Mouse (Mus musculus): ENCODE measurements around the gene Unc5a. TPM values are rescaled to one million over a fixed set of nuclear protein-coding genes. Genes with fewer than 3 reads are reported as not detected.
A peak's percentile ranks its signal among the peaks of the same experiment; 100 is the strongest.

The Unc5a gene
- total RNA-seq, 1 experiment = 0.31 TPM

DNA sequence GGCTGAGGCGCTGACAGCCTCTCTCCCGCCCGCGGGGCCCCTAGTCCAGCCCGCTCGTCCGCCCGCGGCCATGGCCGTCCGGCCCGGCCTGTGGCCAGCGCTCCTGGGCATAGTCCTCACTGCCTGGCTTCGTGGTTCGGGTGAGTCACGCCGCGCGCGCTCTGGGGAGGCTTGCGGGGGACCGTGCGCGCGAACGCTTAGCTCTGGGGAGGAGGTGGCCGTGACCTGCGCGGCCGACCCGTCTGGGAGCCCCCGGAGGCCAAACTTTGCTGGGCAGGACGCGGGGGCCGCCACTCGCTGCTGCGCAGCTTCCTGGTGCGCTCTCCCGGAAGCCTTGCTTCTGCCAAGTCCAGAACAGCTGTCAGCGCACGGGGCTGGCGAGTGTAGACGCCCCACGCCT lies 381 bp downstream of the Unc5a start:
- in situ Hi-C loops (cut with MboI; ENCODE audit: low sequenced_read_pairs in 2 of 2, unreplicated experiment in 2 of 2) = no loop called here
- Histone ChIP-seq H3K27ac (ENCODE audit: insufficient read depth, low read depth, low read length, poor library complexity, severe bottlenecking) (no peak overlapping the region), H3K4me1 (ENCODE audit: control insufficient read depth in 2 of 2, insufficient read depth in 2 of 2, low read length in 2 of 2, poor library complexity in 1 of 2) (peaks cover 0 to 4% of the 10 kb centered on the region in 2 experiments; a peak in 1 of 4 replicates), H3K36me3 (ENCODE audit: control insufficient read depth, insufficient read depth, low read length, poor library complexity, severe bottlenecking) (no peaks in the 10 kb centered on the region), H3K4me3 (ENCODE audit: insufficient read depth in 1 of 2, low read depth in 1 of 2, low read length in 2 of 2, poor library complexity in 1 of 2, severe bottlenecking in 1 of 2) (peak overlapping the region; percentile 64 to 74), H3K9ac (ENCODE audit: insufficient read depth, low read depth, low read length, poor library complexity, severe bottlenecking) (peak overlapping the region; percentile 37; the same call in 1 of the 2 replicates), H3K9me3 (ENCODE audit: control insufficient read depth, insufficient read depth, low read depth, low read length) (no peaks in the 10 kb centered on the region)
- DNase-seq (ENCODE audit: low read depth, low spot score) = no peak
- TF ChIP-seq ZNF384 (IDR thresholded peaks at IDR 0.05; ENCODE audit: low read depth, low read length) = no peak
- TF ChIP-seq CHD2 (IDR thresholded peaks at IDR 0.05; ENCODE audit: low read depth, low read length) = no peak
- no peak for TF ChIP-seq ZC3H11A (IDR thresholded peaks at IDR 0.05; ENCODE audit: borderline replicate concordance, low read depth, low read length)
- no peak for TF ChIP-seq MAFK (IDR thresholded peaks at IDR 0.05; ENCODE audit: insufficient read depth, low read depth, low read length)
- no peak for TF ChIP-seq HCFC1 (IDR thresholded peaks at IDR 0.05; ENCODE audit: borderline replicate concordance, insufficient read depth, low read length)

DNA sequence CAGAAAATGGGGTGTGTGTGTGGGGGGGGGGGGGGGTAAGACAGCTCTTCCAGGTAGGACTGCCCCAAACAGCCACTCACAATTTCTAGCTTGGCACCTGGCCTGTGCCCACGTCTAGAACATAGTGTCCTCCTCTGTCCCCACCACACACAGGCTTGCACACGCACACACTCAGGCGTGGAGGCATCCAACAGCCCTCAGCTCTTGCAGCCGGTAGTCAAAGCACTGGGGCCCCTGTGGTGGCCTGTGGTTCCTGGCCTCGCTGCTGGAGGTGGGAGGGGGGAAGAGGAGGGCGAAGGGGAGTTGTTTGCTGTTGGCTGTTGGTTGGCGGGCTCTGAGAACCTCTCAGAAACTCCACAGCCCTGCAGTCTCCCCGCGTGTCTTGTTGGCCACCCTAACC lies 920 bp downstream of the Unc5a start:
- H3K4me3 ChIP-seq (ENCODE audit: insufficient read depth in 1 of 2, low read depth in 1 of 2, low read length in 2 of 2, poor library complexity in 1 of 2, severe bottlenecking in 1 of 2) = peak overlapping the region; percentile 64 to 74; a peak in 2 of 4 replicates
- H3K9me3 ChIP-seq (ENCODE audit: control insufficient read depth, insufficient read depth, low read depth, low read length) = no peaks in the 10 kb centered on the region
- no peak overlapping the region for H3K27ac ChIP-seq (ENCODE audit: insufficient read depth, low read depth, low read length, poor library complexity, severe bottlenecking)
- TF ChIP-seq CHD2 (IDR thresholded peaks at IDR 0.05; ENCODE audit: low read depth, low read length) (no peak), ZC3H11A (IDR thresholded peaks at IDR 0.05; ENCODE audit: borderline replicate concordance, low read depth, low read length) (no peak), MAFK (IDR thresholded peaks at IDR 0.05; ENCODE audit: insufficient read depth, low read depth, low read length) (no peak), ZNF384 (IDR thresholded peaks at IDR 0.05; ENCODE audit: low read depth, low read length) (no peak), HCFC1 (IDR thresholded peaks at IDR 0.05; ENCODE audit: borderline replicate concordance, insufficient read depth, low read length) (no peak)
- no peak for DNase-seq (ENCODE audit: low read depth, low spot score)
- in situ Hi-C loops (cut with MboI; ENCODE audit: low sequenced_read_pairs in 2 of 2, unreplicated experiment in 2 of 2) = no loop called here
- H3K4me1 ChIP-seq (ENCODE audit: control insufficient read depth in 2 of 2, insufficient read depth in 2 of 2, low read length in 2 of 2, poor library complexity in 1 of 2) = peaks cover 0 to 4% of the 10 kb centered on the region in 2 experiments; a peak in 1 of 4 replicates
- H3K36me3 ChIP-seq (ENCODE audit: control insufficient read depth, insufficient read depth, low read length, poor library complexity, severe bottlenecking) = no peaks in the 10 kb centered on the region
- no peak overlapping the region for H3K9ac ChIP-seq (ENCODE audit: insufficient read depth, low read depth, low read length, poor library complexity, severe bottlenecking)

DNA sequence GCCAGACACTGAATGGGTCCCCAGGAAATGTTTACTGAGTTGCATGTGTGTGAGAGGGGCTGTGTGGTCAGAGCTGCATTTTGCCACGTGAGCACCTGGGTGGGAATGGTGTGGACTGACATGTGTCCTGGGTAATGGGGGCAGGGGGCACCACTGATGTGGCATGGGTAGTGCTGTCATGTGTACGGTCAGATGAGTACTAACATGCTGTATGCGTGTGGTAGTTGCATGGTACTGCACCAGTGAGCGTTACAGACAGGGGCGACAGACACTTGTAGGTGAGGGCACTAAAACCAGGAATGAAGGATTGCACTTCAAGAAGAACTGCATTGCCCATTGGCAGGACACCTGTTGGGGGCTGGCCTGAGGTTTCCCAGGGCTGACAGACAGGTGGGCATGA lies 2.0 kb downstream of the Unc5a start:
- H3K4me3 ChIP-seq (ENCODE audit: insufficient read depth in 1 of 2, low read depth in 1 of 2, low read length in 2 of 2, poor library complexity in 1 of 2, severe bottlenecking in 1 of 2) = no peak overlapping the region
- no peak for DNase-seq (ENCODE audit: low read depth, low spot score)
- peaks cover 0 to 7% of the 10 kb centered on the region in 2 experiments; a peak in 1 of 4 replicates for H3K4me1 ChIP-seq (ENCODE audit: control insufficient read depth in 2 of 2, insufficient read depth in 2 of 2, low read length in 2 of 2, poor library complexity in 1 of 2)
- in situ Hi-C loops (cut with MboI; ENCODE audit: low sequenced_read_pairs in 2 of 2, unreplicated experiment in 2 of 2) = no loop called here
- H3K9me3 ChIP-seq (ENCODE audit: control insufficient read depth, insufficient read depth, low read depth, low read length) = no peaks in the 10 kb centered on the region
- no peaks in the 10 kb centered on the region for H3K36me3 ChIP-seq (ENCODE audit: control insufficient read depth, insufficient read depth, low read length, poor library complexity, severe bottlenecking)
- H3K27ac ChIP-seq (ENCODE audit: insufficient read depth, low read depth, low read length, poor library complexity, severe bottlenecking) = no peak overlapping the region
- H3K9ac ChIP-seq (ENCODE audit: insufficient read depth, low read depth, low read length, poor library complexity, severe bottlenecking) = no peak overlapping the region
- TF ChIP-seq CHD2 (IDR thresholded peaks at IDR 0.05; ENCODE audit: low read depth, low read length) = no peak
- TF ChIP-seq MAFK (IDR thresholded peaks at IDR 0.05; ENCODE audit: insufficient read depth, low read depth, low read length) = no peak
- TF ChIP-seq ZC3H11A (IDR thresholded peaks at IDR 0.05; ENCODE audit: borderline replicate concordance, low read depth, low read length) = no peak
- TF ChIP-seq HCFC1 (IDR thresholded peaks at IDR 0.05; ENCODE audit: borderline replicate concordance, insufficient read depth, low read length) = no peak
- TF ChIP-seq ZNF384 (IDR thresholded peaks at IDR 0.05; ENCODE audit: low read depth, low read length) = no peak

DNA sequence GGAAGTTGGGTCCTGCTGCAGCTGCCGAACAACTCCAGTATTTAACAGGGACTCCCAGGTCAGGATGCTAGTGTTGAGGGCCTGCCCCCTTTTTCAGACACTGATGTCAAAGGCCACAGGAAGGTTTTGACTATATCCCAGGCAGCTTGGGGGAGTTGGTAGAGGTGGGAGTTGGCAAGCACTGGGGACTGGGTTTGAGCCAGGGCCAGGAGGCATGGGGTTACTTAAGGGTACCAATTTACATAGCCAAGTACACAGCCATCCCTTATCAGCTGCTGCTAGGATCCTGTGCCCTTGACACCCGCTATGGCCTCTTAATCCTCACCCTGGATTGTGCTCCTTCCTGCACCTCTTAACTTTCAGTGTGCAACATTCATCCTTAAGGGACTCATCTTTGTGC lies 5.5 kb downstream of the Unc5a start:
- Histone ChIP-seq H3K4me3 (ENCODE audit: insufficient read depth in 1 of 2, low read depth in 1 of 2, low read length in 2 of 2, poor library complexity in 1 of 2, severe bottlenecking in 1 of 2) (no peak overlapping the region), H3K36me3 (ENCODE audit: control insufficient read depth, insufficient read depth, low read length, poor library complexity, severe bottlenecking) (no peaks in the 10 kb centered on the region), H3K9me3 (ENCODE audit: control insufficient read depth, insufficient read depth, low read depth, low read length) (no peaks in the 10 kb centered on the region), H3K4me1 (ENCODE audit: control insufficient read depth in 2 of 2, insufficient read depth in 2 of 2, low read length in 2 of 2, poor library complexity in 1 of 2) (peaks cover 0 to 10% of the 10 kb centered on the region in 2 experiments; a peak in 1 of 4 replicates), H3K9ac (ENCODE audit: insufficient read depth, low read depth, low read length, poor library complexity, severe bottlenecking) (no peak overlapping the region), H3K27ac (ENCODE audit: insufficient read depth, low read depth, low read length, poor library complexity, severe bottlenecking) (no peak overlapping the region)
- no peak for DNase-seq (ENCODE audit: low read depth, low spot score)
- in situ Hi-C loops (cut with MboI; ENCODE audit: low sequenced_read_pairs in 2 of 2, unreplicated experiment in 2 of 2) = no loop called here
- TF ChIP-seq MAFK (IDR thresholded peaks at IDR 0.05; ENCODE audit: insufficient read depth, low read depth, low read length) (no peak), ZC3H11A (IDR thresholded peaks at IDR 0.05; ENCODE audit: borderline replicate concordance, low read depth, low read length) (no peak), HCFC1 (IDR thresholded peaks at IDR 0.05; ENCODE audit: borderline replicate concordance, insufficient read depth, low read length) (no peak), CHD2 (IDR thresholded peaks at IDR 0.05; ENCODE audit: low read depth, low read length) (no peak), ZNF384 (IDR thresholded peaks at IDR 0.05; ENCODE audit: low read depth, low read length) (no peak)
